Mouse (Mus musculus): ENCODE results near the gene Ksr1. TPM values are rescaled to one million over a fixed set of nuclear protein-coding genes. Genes with fewer than 3 reads are reported as not detected.

Gene Ksr1
- polyA plus RNA-seq, 1 experiment, result 4.8 TPM

DNA sequence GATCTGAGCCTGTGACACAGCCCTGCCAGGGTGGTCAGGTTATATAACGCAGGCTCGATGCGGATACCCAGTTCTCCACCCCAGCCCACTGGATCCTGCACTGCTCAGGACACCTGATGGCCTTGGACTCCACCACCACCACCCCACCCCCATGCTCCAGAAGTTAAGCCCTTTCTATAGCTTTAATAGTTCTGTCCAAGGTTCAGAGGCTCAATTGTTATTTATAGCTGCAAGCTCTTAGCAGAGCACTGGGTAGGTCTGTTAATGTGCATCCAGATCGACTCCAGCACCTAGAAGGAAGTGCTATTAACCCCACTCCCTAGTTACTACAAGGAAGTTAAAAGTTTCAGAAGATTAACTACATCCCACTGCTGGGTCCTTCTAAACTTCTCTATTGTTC is 11.5 kb upstream of the Ksr1 start:
- TF ChIP-seq MAX (IDR thresholded peaks at IDR 0.05) (no peak), USF1 (IDR thresholded peaks at IDR 0.05; ENCODE audit: low read depth) (no peak), CTCF (IDR thresholded peaks at IDR 0.05; ENCODE audit: control insufficient read depth, insufficient read depth, insufficient read length) (no peak), MYOG (IDR thresholded peaks at IDR 0.05; ENCODE audit: control insufficient read depth, extremely low read depth, insufficient read length) (no peak), CEBPB (IDR thresholded peaks at IDR 0.05; ENCODE audit: low read depth) (no peak), MYOD1 (IDR thresholded peaks at IDR 0.05; ENCODE audit: control insufficient read depth, insufficient read length, low read depth) (no peak), FOSL1 (IDR thresholded peaks at IDR 0.05; ENCODE audit: insufficient read depth, low read length, poor library complexity, severe bottlenecking) (no peak)
- H3K4me3 ChIP-seq (ENCODE audit: insufficient read depth, poor library complexity, severe bottlenecking), result no peak overlapping the region
- no peaks in the 10 kb centered on the region for H3K79me2 ChIP-seq (ENCODE audit: control insufficient read depth, insufficient read depth)
- no peak overlapping the region for H3ac ChIP-seq (ENCODE audit: control insufficient read depth, insufficient read length, low read depth)
- no peaks in the 10 kb centered on the region for H3K79me3 ChIP-seq (ENCODE audit: low read depth)
- no peaks in the 10 kb centered on the region for H3K27me3 ChIP-seq (ENCODE audit: control insufficient read depth, insufficient read depth, insufficient read length)
- H3K36me3 ChIP-seq (ENCODE audit: control insufficient read depth, insufficient read depth), result no peaks in the 10 kb centered on the region

GRCm38 (mm10) chr11:79155348-79155747 is 9.1 kb upstream of the Ksr1 start:
- TF ChIP-seq MYOG (IDR thresholded peaks at IDR 0.05; ENCODE audit: control insufficient read depth, extremely low read depth, insufficient read length), result no peak
- Histone ChIP-seq H3K79me2 (ENCODE audit: control insufficient read depth, insufficient read depth) (no peaks in the 10 kb centered on the region), H3K79me3 (ENCODE audit: low read depth) (no peaks in the 10 kb centered on the region), H3K36me3 (ENCODE audit: control insufficient read depth, insufficient read depth) (no peaks in the 10 kb centered on the region), H3K4me3 (ENCODE audit: insufficient read depth, poor library complexity, severe bottlenecking) (no peak overlapping the region), H3K27me3 (ENCODE audit: control insufficient read depth, insufficient read depth, insufficient read length) (no peaks in the 10 kb centered on the region), H3ac (ENCODE audit: control insufficient read depth, insufficient read length, low read depth) (no peak overlapping the region)

DNA sequence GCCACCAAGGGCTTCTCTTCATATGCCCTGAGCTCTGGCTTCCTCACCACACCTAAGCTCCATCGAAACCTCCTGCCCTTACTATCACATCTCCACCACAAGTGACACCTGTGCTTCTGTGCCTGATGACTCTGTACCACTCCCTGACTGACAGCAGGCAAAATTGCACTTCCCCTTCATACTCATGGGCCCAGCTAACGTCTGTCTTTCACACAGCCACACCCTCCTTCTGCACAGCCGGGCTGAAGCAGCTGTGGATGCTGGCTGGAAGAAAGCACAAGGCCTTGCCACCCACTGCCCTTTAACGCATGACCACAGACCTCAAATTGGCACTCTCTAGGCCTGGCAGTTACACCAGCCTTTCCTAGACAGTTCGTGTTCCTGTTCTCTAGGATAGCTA is 6.5 kb upstream of the Ksr1 start:
- no peaks in the 10 kb centered on the region for H3K79me2 ChIP-seq (ENCODE audit: control insufficient read depth, insufficient read depth)
- no peak overlapping the region for H3K4me3 ChIP-seq (ENCODE audit: insufficient read depth, poor library complexity, severe bottlenecking)
- no peaks in the 10 kb centered on the region for H3K27me3 ChIP-seq (ENCODE audit: control insufficient read depth, insufficient read depth, insufficient read length)
- peak; percentile 10 for TF ChIP-seq MYOD1 (IDR thresholded peaks at IDR 0.05; ENCODE audit: control insufficient read depth, insufficient read length, low read depth)
- no peak for TF ChIP-seq MYOG (IDR thresholded peaks at IDR 0.05; ENCODE audit: control insufficient read depth, extremely low read depth, insufficient read length)
- H3ac ChIP-seq (ENCODE audit: control insufficient read depth, insufficient read length, low read depth), result no peak overlapping the region
- no peaks in the 10 kb centered on the region for H3K79me3 ChIP-seq (ENCODE audit: low read depth)
- no peaks in the 10 kb centered on the region for H3K36me3 ChIP-seq (ENCODE audit: control insufficient read depth, insufficient read depth)

DNA sequence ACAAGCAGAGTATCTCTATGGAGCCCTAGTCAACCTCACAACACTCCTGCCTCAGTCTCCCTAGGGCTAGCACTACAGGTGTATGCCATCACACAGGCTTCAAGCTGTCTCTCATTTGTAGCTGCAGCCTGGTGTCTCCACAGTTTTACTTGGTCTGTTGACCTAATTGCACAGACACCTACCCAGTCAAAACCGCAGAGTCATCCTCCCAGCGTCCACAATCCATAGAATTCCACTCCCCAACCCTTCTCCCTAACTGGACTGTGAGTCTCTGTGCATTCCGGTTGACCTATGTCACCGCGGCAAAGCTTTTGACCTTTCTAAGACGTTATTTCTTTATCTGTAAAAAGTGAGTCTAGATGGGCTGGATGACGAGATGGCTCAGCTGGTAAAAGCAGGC is 5.7 kb upstream of the Ksr1 start:
- Histone ChIP-seq H3K79me3 (ENCODE audit: low read depth) (no peaks in the 10 kb centered on the region), H3K36me3 (ENCODE audit: control insufficient read depth, insufficient read depth) (no peaks in the 10 kb centered on the region), H3ac (ENCODE audit: control insufficient read depth, insufficient read length, low read depth) (no peak overlapping the region), H3K79me2 (ENCODE audit: control insufficient read depth, insufficient read depth) (no peaks in the 10 kb centered on the region), H3K4me3 (ENCODE audit: insufficient read depth, poor library complexity, severe bottlenecking) (no peak overlapping the region), H3K27me3 (ENCODE audit: control insufficient read depth, insufficient read depth, insufficient read length) (no peaks in the 10 kb centered on the region)
- TF ChIP-seq MYOD1 (IDR thresholded peaks at IDR 0.05; ENCODE audit: control insufficient read depth, insufficient read length, low read depth), result no peak
- no peak for TF ChIP-seq USF1 (IDR thresholded peaks at IDR 0.05; ENCODE audit: low read depth)
- no peak for TF ChIP-seq FOSL1 (IDR thresholded peaks at IDR 0.05; ENCODE audit: insufficient read depth, low read length, poor library complexity, severe bottlenecking)
- TF ChIP-seq MYOG (IDR thresholded peaks at IDR 0.05; ENCODE audit: control insufficient read depth, extremely low read depth, insufficient read length), result no peak
- TF ChIP-seq CTCF (IDR thresholded peaks at IDR 0.05; ENCODE audit: control insufficient read depth, insufficient read depth, insufficient read length), result no peak
- TF ChIP-seq CEBPB (IDR thresholded peaks at IDR 0.05; ENCODE audit: low read depth), result no peak
- TF ChIP-seq MAX (IDR thresholded peaks at IDR 0.05), result no peak

- no peak overlapping the region for H3K4me3 ChIP-seq (ENCODE audit: insufficient read depth, poor library complexity, severe bottlenecking)
- TF ChIP-seq MAX (IDR thresholded peaks at IDR 0.05) (no peak), USF1 (IDR thresholded peaks at IDR 0.05; ENCODE audit: low read depth) (no peak), MYOD1 (IDR thresholded peaks at IDR 0.05; ENCODE audit: control insufficient read depth, insufficient read length, low read depth) (no peak), MYOG (IDR thresholded peaks at IDR 0.05; ENCODE audit: control insufficient read depth, extremely low read depth, insufficient read length) (no peak), CTCF (IDR thresholded peaks at IDR 0.05; ENCODE audit: control insufficient read depth, insufficient read depth, insufficient read length) (no peak), CEBPB (IDR thresholded peaks at IDR 0.05; ENCODE audit: low read depth) (no peak), FOSL1 (IDR thresholded peaks at IDR 0.05; ENCODE audit: insufficient read depth, low read length, poor library complexity, severe bottlenecking) (no peak)
- no peaks in the 10 kb centered on the region for H3K27me3 ChIP-seq (ENCODE audit: control insufficient read depth, insufficient read depth, insufficient read length)
- no peaks in the 10 kb centered on the region for H3K36me3 ChIP-seq (ENCODE audit: control insufficient read depth, insufficient read depth)
- no peaks in the 10 kb centered on the region for H3K79me3 ChIP-seq (ENCODE audit: low read depth)
- no peaks in the 10 kb centered on the region for H3K79me2 ChIP-seq (ENCODE audit: control insufficient read depth, insufficient read depth)
- H3ac ChIP-seq (ENCODE audit: control insufficient read depth, insufficient read length, low read depth), result no peak overlapping the region
These were observed 4.1 kb upstream of the Ksr1 start for GRCm38 (mm10) chr11:79150301-79150700.

DNA sequence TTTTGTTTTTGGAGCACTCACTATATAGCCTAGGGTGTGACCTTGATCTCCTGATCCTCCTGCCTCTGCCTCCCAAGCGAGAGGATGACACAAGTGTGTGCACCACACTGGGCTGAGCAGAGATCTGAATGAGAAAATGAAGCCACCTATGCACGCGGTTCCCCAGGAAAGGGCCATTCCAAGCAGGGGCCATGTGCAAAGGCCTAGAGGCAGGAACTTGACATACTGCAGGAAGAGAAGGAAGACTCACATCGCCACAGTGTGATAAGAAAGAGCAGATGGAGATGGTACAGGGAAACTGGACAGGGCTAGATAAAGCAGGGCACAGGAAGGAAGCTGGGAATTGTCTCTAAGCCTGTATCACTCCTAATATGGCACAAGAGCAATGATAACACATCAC is 3.1 kb upstream of the Ksr1 start:
- H3K79me2 ChIP-seq (ENCODE audit: control insufficient read depth, insufficient read depth), result peaks cover under 1% of the 10 kb centered on the region
- H3K36me3 ChIP-seq (ENCODE audit: control insufficient read depth, insufficient read depth), result no peaks in the 10 kb centered on the region
- H3K79me3 ChIP-seq (ENCODE audit: low read depth), result no peaks in the 10 kb centered on the region
- no peak overlapping the region for H3ac ChIP-seq (ENCODE audit: control insufficient read depth, insufficient read length, low read depth)
- TF ChIP-seq CTCF (IDR thresholded peaks at IDR 0.05; ENCODE audit: control insufficient read depth, insufficient read depth, insufficient read length) (no peak), CEBPB (IDR thresholded peaks at IDR 0.05; ENCODE audit: low read depth) (no peak), FOSL1 (IDR thresholded peaks at IDR 0.05; ENCODE audit: insufficient read depth, low read length, poor library complexity, severe bottlenecking) (no peak), MAX (IDR thresholded peaks at IDR 0.05) (no peak), MYOG (IDR thresholded peaks at IDR 0.05; ENCODE audit: control insufficient read depth, extremely low read depth, insufficient read length) (no peak), USF1 (IDR thresholded peaks at IDR 0.05; ENCODE audit: low read depth) (no peak), MYOD1 (IDR thresholded peaks at IDR 0.05; ENCODE audit: control insufficient read depth, insufficient read length, low read depth) (no peak)
- H3K4me3 ChIP-seq (ENCODE audit: insufficient read depth, poor library complexity, severe bottlenecking), result no peak overlapping the region
- H3K27me3 ChIP-seq (ENCODE audit: control insufficient read depth, insufficient read depth, insufficient read length), result no peaks in the 10 kb centered on the region
